Mouse (Mus musculus) MEL (cell line): Measurements from ENCODE around the gene Gpc3.

Experiments used
- CTCF ChIP-seq, 3 experiments: IDR thresholded peaks in 2 of 3; conservative IDR thresholded peaks in 1 of 3; 2 replicates each; pipeline ENCODE4 v1.5.1; 2011 to 2012; ENCODE audit warnings: low read length in 3 of 3, low read depth in 2 of 3, mild to moderate bottlenecking in 2 of 3, improper control_type of control experiment in 1 of 3, inconsistent platforms in 1 of 3, mixed read lengths in 1 of 3, moderate library complexity in 1 of 3; ENCODE audit not compliant: control insufficient read depth in 1 of 3, insufficient read depth in 1 of 3, poor library complexity in 1 of 3, severe bottlenecking in 1 of 3
- HCFC1 ChIP-seq: IDR thresholded peaks from 2 replicates; pipeline ENCODE4 v1.6.1; 2012; ENCODE audit warnings: low read depth, mild to moderate bottlenecking, inconsistent platforms, low read length, improper control_type of control experiment, moderate library complexity
- JUND ChIP-seq: IDR thresholded peaks from 2 replicates; pipeline ENCODE4 v1.6.1; 2011; ENCODE audit warnings: low read depth, mild to moderate bottlenecking, improper control_type of control experiment, low read length
- MYC ChIP-seq: IDR thresholded peaks from 2 replicates; pipeline ENCODE4 v1.6.1; 2011; ENCODE audit warnings: low read depth, mild to moderate bottlenecking, low read length, improper control_type of control experiment, moderate library complexity
- POLR2A ChIP-seq, 2 experiments: IDR thresholded peaks; 2 replicates each; pipeline ENCODE4 v1.6.1; 2011 to 2012; ENCODE audit warnings: low read length in 2 of 2, mild to moderate bottlenecking in 2 of 2, control low read depth in 1 of 2, improper control_type of control experiment in 1 of 2, low read depth in 1 of 2, moderate library complexity in 1 of 2; ENCODE audit not compliant: control insufficient read depth in 1 of 2, insufficient read depth in 1 of 2, poor library complexity in 1 of 2
- RAD21 ChIP-seq: IDR thresholded peaks from 2 replicates; pipeline ENCODE4 v1.6.1; 2011; ENCODE audit warnings: mild to moderate bottlenecking, low read depth, low read length, improper control_type of control experiment
- TBP ChIP-seq: IDR thresholded peaks from 2 replicates; pipeline ENCODE4 v1.8.0; 2011; ENCODE audit warnings: low read depth, low read length, improper control_type of control experiment
- UBTF ChIP-seq: IDR thresholded peaks from 2 replicates; pipeline ENCODE4 v1.6.1; 2012; ENCODE audit warnings: low read depth, mild to moderate bottlenecking, inconsistent platforms, low read length, improper control_type of control experiment, moderate library complexity, borderline replicate concordance; ENCODE audit not compliant: insufficient read depth

DNA sequence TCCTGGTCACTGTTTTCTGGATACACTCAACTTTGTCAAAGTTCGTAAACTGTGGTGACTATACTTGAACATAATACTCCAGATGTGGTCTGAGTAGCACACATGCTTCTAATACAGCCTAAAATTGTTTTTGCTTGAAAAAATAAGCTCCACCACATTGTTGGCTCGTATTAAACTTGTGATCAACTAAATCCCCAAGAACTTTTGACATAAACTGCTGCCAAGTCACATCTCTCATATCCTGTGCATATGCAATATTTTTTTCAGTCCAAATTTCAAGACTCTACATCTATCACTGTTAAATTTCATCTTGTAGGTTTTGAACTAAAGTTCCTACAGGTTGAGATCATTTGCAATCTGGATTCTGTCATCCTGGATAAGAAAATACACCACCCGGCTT is 69.1 kb downstream of the Gpc3 start:
- TF ChIP-seq UBTF (no peak), MYC (no peak), JUND (no peak), POLR2A (IDR thresholded peaks at IDR 0.05; ENCODE audit: control insufficient read depth in 1 of 2, insufficient read depth in 1 of 2, low read depth in 1 of 2, low read length in 2 of 2, poor library complexity in 1 of 2) (no peak), CTCF (IDR thresholded peaks at IDR 0.05 in 2 of 3, conservative IDR thresholded peaks at IDR 0.05 in 1 of 3; ENCODE audit: control insufficient read depth in 1 of 3, insufficient read depth in 1 of 3, low read depth in 2 of 3, low read length in 3 of 3, poor library complexity in 1 of 3, severe bottlenecking in 1 of 3) (no peak), HCFC1 (no peak), RAD21 (no peak), TBP (no peak)
